Mouse (Mus musculus) kidney, adult 2 months (tissue): ENCODE measurements around the gene Gm10837. TPM values are rescaled to one million over a fixed set of nuclear protein-coding genes. Genes with fewer than 3 reads are reported as not detected.

Experiments
- DNase-seq: peaks from one replicate; pipeline ENCODE4 v3.0.0; 2021
- H3K27ac ChIP-seq: fragments of 200-500 bp; 2 replicates; pipeline ENCODE4 v1.5.1; 2012; ENCODE audit warnings: low read depth, low read length, control low read depth, inconsistent platforms; ENCODE audit not compliant: insufficient read depth
- H3K27me3 ChIP-seq: fragments of 200-500 bp; replicated peaks from 2 replicates; pipeline ENCODE4 v1.6.1; 2012; ENCODE audit warnings: mild to moderate bottlenecking, moderate library complexity, low read length, inconsistent platforms; ENCODE audit not compliant: control insufficient read depth, insufficient read depth
- H3K36me3 ChIP-seq: fragments of 200-500 bp; 2 replicates; pipeline ENCODE4 v1.6.1; 2012; ENCODE audit warnings: mild to moderate bottlenecking, moderate library complexity, low read length, inconsistent platforms; ENCODE audit not compliant: control insufficient read depth, insufficient read depth
- H3K4me1 ChIP-seq: fragments of 200-500 bp; 2 replicates; pipeline ENCODE4 v1.6.1; 2011; ENCODE audit warnings: low read length; ENCODE audit not compliant: control insufficient read depth, insufficient read depth
- H3K4me3 ChIP-seq: fragments of 200-500 bp; 2 replicates; pipeline ENCODE4 v1.5.1; 2011; ENCODE audit warnings: mild to moderate bottlenecking, low read depth, low read length, control low read depth; ENCODE audit not compliant: insufficient read depth
- CTCF ChIP-seq: fragments of 200-500 bp; conservative IDR thresholded peaks from 2 replicates; pipeline ENCODE4 v1.5.1; 2011; ENCODE audit warnings: low read depth, mild to moderate bottlenecking, control low read depth, low read length, moderate library complexity, mixed read lengths; ENCODE audit not compliant: insufficient read depth, insufficient read length
- POLR2A ChIP-seq: fragments of 200-500 bp; IDR thresholded peaks from one replicate; pipeline ENCODE4 v1.6.1; 2011; ENCODE audit warnings: low read depth, low read length, control low read depth
- WGBS: fragments of 180-500 bp; shearing (Covaris S2); methylation state at CpG from one replicate; pipeline ENCODE4 v1.1.7; 2018; 5-methylcytosine and 5-hydroxymethylcytosine counted together
- polyA plus RNA-seq: library from polyadenylated mRNA; depleted of rRNA; stranded (reverse); fragments of >200 nt; gene quantifications from 2 replicates; pipeline ENCODE4 v1.2.3, GENCODE M21; 2012

The Gm10837 gene
- polyA plus RNA-seq, 1 experiment, result not detected

DNA sequence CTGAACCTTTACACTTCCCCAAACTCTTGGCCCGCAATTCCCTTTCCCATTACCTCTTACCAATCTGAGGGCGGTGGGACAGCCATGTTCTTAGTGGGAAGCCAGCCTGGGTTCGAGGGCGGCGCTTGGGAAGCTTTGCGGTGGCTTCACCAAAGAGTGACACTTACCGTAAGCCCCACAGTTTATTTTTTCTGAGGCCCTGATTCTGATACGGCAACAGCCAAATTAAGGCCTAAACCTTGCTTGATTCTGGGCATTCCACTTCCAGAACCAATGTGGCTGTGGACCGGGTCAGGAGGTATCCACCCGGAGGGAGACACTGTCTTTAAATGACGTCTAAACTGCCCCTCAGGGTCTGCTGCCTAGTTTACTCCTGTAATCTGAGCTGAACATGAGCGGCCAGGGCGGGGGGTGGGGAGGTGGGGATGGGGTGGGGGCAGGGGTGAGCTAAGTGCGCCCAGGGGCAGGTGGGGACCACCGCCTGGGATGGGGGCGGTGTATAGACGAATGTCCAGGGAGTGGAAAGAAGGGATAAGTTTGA is 17.1 kb upstream of the Gm10837 start:
- no peak for TF ChIP-seq CTCF
- no peak for TF ChIP-seq POLR2A
- WGBS, result 6% methylated on average over 17 of the region's 17 CpGs
- no peak overlapping the region for H3K4me3 ChIP-seq
- no peaks in the 10 kb centered on the region for H3K4me1 ChIP-seq
- H3K27me3 ChIP-seq, result peaks cover 17% of the 10 kb centered on the region
- DNase-seq, result no peak
- H3K27ac ChIP-seq, result no peak overlapping the region
- H3K36me3 ChIP-seq, result no peaks in the 10 kb centered on the region

- Histone ChIP-seq H3K36me3 (no peaks in the 10 kb centered on the region), H3K4me1 (no peaks in the 10 kb centered on the region), H3K27ac (no peak overlapping the region), H3K4me3 (no peak overlapping the region), H3K27me3 (peaks cover 23% of the 10 kb centered on the region)
- WGBS, result 2% methylated on average over 57 of the region's 57 CpGs
- DNase-seq, result no peak
- no peak for TF ChIP-seq CTCF
- no peak for TF ChIP-seq POLR2A
These were observed 16.1 kb upstream of the Gm10837 start for GRCm38 (mm10) chr14:122474041-122474890.

DNA sequence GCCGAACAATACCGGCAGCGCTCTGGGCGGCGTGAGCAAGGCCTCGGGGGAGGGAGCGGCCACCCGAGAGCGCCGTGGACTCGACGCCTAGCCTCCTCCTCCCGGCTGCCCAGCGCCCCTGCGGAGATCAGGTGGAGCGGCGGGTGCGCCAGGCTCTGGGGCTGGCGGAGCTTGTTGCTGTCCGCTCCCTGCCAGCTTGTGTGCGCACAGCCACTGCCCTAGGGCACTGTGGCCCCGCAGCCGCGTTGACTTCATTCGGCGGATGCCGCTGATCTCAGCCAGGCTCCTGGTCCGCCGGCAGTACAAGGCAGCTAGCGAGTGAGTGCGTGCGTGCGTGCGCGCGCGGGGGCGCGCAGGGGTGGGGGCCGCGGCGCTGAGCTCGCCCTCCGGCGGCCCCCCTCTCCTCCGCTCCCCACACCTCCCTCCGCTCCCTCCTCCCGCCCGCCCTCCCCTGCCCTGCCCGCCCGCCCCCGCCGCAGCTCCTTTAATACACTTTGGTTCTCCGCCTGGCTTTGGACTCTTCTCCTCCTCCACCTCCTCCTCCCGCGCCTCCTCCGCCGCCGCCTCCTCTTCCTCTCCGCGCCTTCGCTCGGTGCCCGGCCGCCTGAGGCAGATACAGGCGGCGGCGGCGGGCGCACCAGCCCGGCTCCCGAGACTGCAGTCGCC is 15.4 kb upstream of the Gm10837 start, which contains the start of gene Zic2:
Zic2 (plus strand) TSS at position 545 of the 666 bp plus-strand sequence.
- WGBS, result under 1% methylated on average over 50 of the region's 73 CpGs
- Histone ChIP-seq H3K4me1 (no peaks in the 10 kb centered on the region), H3K27ac (no peak within 1 kb of the TSS), H3K4me3 (peak within 1 kb of the TSS; percentile 26; the same call in 1 of the 2 replicates), H3K36me3 (no peaks in the 10 kb centered on the region), H3K27me3 (peaks cover 23% of the 10 kb centered on the region)
- peak; percentile 22 for DNase-seq
- TF ChIP-seq CTCF (no peak), POLR2A (no peak)

DNA sequence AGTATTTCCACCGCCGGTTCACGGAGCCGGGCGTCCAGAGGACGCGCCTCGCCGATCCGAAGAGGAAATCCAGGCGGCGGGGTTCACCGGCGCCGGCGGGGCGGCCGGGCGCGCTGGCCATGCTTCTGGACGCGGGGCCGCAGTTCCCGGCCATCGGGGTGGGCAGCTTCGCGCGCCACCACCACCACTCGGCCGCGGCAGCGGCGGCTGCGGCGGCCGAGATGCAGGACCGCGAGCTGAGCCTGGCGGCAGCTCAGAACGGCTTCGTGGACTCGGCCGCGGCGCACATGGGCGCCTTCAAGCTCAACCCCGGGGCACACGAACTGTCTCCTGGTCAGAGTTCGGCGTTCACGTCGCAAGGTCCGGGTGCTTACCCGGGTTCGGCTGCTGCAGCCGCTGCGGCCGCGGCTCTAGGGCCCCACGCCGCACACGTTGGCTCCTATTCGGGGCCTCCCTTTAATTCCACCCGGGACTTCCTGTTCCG is 14.8 kb upstream of the Gm10837 start:
- peak; percentile 27 for DNase-seq
- H3K27me3 ChIP-seq, result peaks cover 23% of the 10 kb centered on the region

DNA sequence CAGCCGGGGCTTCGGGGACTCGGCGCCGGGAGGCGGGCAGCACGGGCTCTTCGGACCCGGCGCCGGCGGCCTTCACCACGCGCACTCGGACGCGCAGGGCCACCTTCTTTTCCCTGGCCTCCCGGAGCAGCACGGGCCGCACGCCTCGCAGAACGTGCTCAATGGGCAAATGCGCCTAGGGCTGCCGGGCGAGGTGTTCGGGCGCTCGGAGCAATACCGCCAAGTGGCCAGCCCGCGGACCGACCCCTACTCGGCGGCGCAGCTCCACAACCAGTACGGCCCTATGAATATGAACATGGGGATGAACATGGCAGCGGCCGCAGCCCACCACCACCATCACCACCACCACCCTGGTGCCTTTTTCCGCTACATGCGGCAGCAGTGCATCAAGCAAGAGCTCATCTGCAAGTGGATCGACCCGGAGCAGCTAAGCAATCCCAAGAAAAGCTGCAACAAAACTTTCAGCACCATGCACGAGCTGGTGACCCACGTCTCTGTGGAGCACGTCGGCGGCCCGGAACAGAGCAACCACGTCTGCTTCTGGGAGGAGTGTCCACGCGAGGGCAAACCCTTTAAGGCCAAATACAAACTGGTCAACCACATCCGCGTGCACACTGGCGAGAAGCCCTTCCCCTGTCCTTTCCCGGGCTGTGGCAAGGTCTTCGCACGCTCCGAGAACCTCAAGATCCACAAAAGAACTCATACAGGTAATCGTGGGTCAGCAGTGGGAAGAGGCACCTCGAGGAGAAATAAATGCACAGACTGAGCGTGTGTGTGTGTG is 14.2 kb upstream of the Gm10837 start:
- Histone ChIP-seq H3K4me1 (no peaks in the 10 kb centered on the region), H3K4me3 (no peak overlapping the region), H3K36me3 (no peaks in the 10 kb centered on the region), H3K27ac (no peak overlapping the region), H3K27me3 (peaks cover 24% of the 10 kb centered on the region)
- DNase-seq, result peak; percentile 26
- 3% methylated on average over 62 of the region's 62 CpGs for WGBS
- TF ChIP-seq CTCF (no peak), POLR2A (no peak)

More for the DNA sequence above, 14.8 kb upstream of the Gm10837 start:
- H3K27ac ChIP-seq, result no peak overlapping the region
- no peaks in the 10 kb centered on the region for H3K4me1 ChIP-seq
- TF ChIP-seq CTCF, result no peak
- TF ChIP-seq POLR2A, result no peak
- H3K4me3 ChIP-seq, result peak overlapping the region; percentile 26; the same call in 1 of the 2 replicates
- H3K36me3 ChIP-seq, result no peaks in the 10 kb centered on the region
- under 1% methylated on average over 63 of the region's 65 CpGs for WGBS

DNA sequence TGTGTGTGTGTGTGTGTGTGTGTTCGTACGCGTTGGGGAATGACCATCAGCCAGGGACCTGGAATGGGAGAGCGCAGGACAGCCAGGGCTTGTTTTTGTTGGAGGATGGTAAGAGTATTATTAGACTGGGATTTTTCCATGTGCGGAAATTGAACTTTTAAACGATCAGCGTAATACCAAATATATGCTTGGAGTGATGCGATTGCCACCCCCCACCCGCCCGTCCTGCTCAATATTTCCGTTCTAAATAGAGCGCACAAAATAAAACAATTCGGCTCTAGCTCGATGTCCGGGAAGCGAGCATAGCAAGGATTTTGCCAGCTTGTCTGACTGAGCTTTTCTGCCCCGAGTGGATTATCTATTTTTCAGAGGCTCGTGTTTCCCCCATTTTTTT is 13.6 kb upstream of the Gm10837 start:
- Histone ChIP-seq H3K4me1 (no peaks in the 10 kb centered on the region), H3K36me3 (no peaks in the 10 kb centered on the region), H3K27ac (no peak overlapping the region), H3K27me3 (peaks cover 23% of the 10 kb centered on the region), H3K4me3 (no peak overlapping the region)
- no peak for TF ChIP-seq POLR2A
- TF ChIP-seq CTCF, result no peak
- no peak for DNase-seq
- WGBS, result 7% methylated on average over 18 of the region's 18 CpGs

- H3K36me3 ChIP-seq, result no peaks in the 10 kb centered on the region
- no peak overlapping the region for H3K27ac ChIP-seq
- H3K4me1 ChIP-seq, result no peaks in the 10 kb centered on the region
- WGBS, result 9% methylated on average over 20 of the region's 20 CpGs
- peaks cover 23% of the 10 kb centered on the region for H3K27me3 ChIP-seq
- TF ChIP-seq CTCF, result no peak
- no peak for TF ChIP-seq POLR2A
- DNase-seq, result no peak
- no peak overlapping the region for H3K4me3 ChIP-seq
These were observed 13.1 kb upstream of the Gm10837 start for GRCm38 (mm10) chr14:122477261-122477671.
